Mouse (Mus musculus) ZHBTc4 (cell line): ENCODE measurements around the gene Casr.

ENCODE experiments used
- DNase-seq: peaks from one replicate; pipeline ENCODE4 v3.0.0-alpha.2; 2011; ENCODE audit warnings: low read depth, low spot score

The Casr gene

GRCm38 (mm10) chr16:36523095-36523494 lies 38.8 kb downstream of the Casr start:
- no peak for DNase-seq

GRCm38 (mm10) chr16:36516355-36516754 lies 45.6 kb downstream of the Casr start:
- no peak for DNase-seq

GRCm38 (mm10) chr16:36507300-36507699 lies 54.6 kb downstream of the Casr start:
- no peak for DNase-seq

GRCm38 (mm10) chr16:36506827-36507226 lies 55.1 kb downstream of the Casr start:
- no peak for DNase-seq

GRCm38 (mm10) chr16:36505913-36506312 lies 56.0 kb downstream of the Casr start:
- no peak for DNase-seq

- no peak for DNase-seq
Measured at GRCm38 (mm10) chr16:36505134-36505533, 56.8 kb downstream of the Casr start.

- peak; percentile 75 for DNase-seq
Measured at GRCm38 (mm10) chr16:36502286-36502685, 59.7 kb downstream of the Casr start.

GRCm38 (mm10) chr16:36492420-36492819 lies 69.5 kb downstream of the Casr start:
- DNase-seq, result no peak

- DNase-seq, result peak; percentile 30
Measured at GRCm38 (mm10) chr16:36476866-36477265, 85.1 kb downstream of the Casr start.

GRCm38 (mm10) chr16:36475530-36475929 lies 86.4 kb downstream of the Casr start:
- no peak for DNase-seq

- DNase-seq, result no peak
Measured at GRCm38 (mm10) chr16:36474849-36475248, 87.1 kb downstream of the Casr start.

GRCm38 (mm10) chr16:36473217-36474216 lies 88.4 kb downstream of the Casr start:
- peak; percentile 58 for DNase-seq

GRCm38 (mm10) chr16:36471066-36471633 lies 90.8 kb downstream of the Casr start:
- DNase-seq, result no peak

- DNase-seq, result peak; percentile 80
Measured at GRCm38 (mm10) chr16:36469955-36470478, 91.9 kb downstream of the Casr start.

GRCm38 (mm10) chr16:36469367-36469766 lies 92.6 kb downstream of the Casr start:
- no peak for DNase-seq

- DNase-seq, result peak; percentile 77
Measured at GRCm38 (mm10) chr16:36468862-36469261, 93.1 kb downstream of the Casr start.

- no peak for DNase-seq
Measured at GRCm38 (mm10) chr16:36467936-36468335, 94.0 kb downstream of the Casr start.

- DNase-seq, result no peak
Measured at GRCm38 (mm10) chr16:36465436-36465835, 96.5 kb downstream of the Casr start.

- no peak for DNase-seq
Measured at GRCm38 (mm10) chr16:36464076-36464475, 97.9 kb downstream of the Casr start.

GRCm38 (mm10) chr16:36460426-36460825 lies 101.5 kb downstream of the Casr start:
- no peak for DNase-seq

GRCm38 (mm10) chr16:36455342-36455802 lies 106.6 kb downstream of the Casr start, which contains the start of gene Stfa3:
Gene Stfa3, minus strand, starts transcription at chr16:36455392.
- DNase-seq, result no peak
